Mouse (Mus musculus): ENCODE measurements at regions not wholly inside any gene's neighbourhood (a gene's known extent, or its start where the extent isn't known, plus 50 kb on each side); places are given as distances from the start of the nearest gene placed in this dataset.

DNA sequence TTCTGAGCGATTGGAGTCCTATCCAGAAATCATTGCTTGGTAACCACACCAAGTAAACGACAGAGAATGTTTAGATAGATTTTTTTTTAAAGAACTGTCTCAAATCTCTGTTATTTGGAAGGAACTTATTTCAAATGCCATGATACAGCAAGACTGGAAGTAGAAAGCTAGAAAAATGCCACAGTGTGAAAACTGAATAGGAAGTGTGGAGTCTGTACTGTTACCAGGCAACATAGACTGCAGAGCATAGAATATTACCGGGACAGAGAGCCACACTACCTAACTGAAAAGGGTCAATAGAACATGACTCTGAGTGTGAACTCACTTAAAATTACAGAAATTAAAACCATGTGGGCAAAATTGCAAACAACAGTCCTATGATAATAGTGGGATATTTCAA lies 52.4 kb upstream of the Adcy1 start:
- 80% methylated on average over 3 of the region's 3 CpGs for WGBS
- no peaks in the 10 kb centered on the region for H3K9me3 ChIP-seq (ENCODE audit: control insufficient read depth, low read length)
- no peaks in the 10 kb centered on the region for H3K4me1 ChIP-seq (replicated peaks; ENCODE audit: control insufficient read depth, insufficient read depth, low read length)
- H3K9ac ChIP-seq (ENCODE audit: low read length) = no peak overlapping the region
- DNase-seq (ENCODE audit: low spot score) = no peak
- no peak for ATAC-seq (replicated peaks; ENCODE audit: low FRiP score, low TSS enrichment, low read depth)
- no peaks in the 10 kb centered on the region for H3K36me3 ChIP-seq (ENCODE audit: control insufficient read depth, insufficient read depth, low read length)
- no peak overlapping the region for H3K27ac ChIP-seq (ENCODE audit: low read depth)
- H3K27me3 ChIP-seq (replicated peaks; ENCODE audit: control insufficient read depth, insufficient read depth, low read length) = no peaks in the 10 kb centered on the region
- no peak overlapping the region for H3K4me3 ChIP-seq (ENCODE audit: low read depth, low read length)
- no peak overlapping the region for H3K4me2 ChIP-seq (ENCODE audit: low read length)

DNA sequence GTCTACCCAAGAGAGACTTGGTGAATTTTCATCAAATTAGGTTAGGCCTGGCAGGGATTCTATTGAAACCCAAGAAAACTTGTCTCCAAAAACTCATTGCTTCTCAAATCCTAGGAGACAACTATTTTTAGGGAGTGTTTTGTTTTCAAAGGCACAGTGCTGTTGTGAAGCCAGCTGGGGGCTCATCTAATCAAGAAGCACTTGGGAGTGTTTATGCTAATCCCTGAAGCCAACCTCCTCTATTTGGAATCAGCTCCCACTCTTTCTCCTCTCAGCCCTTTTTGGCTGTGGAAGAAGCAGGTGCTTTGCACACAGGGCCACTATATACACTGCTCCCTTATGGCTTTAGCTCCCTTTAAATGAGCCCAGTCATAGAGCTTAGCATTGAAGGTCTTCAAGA lies 64.0 kb upstream of the Adcy1 start:
- H3K4me1 ChIP-seq (replicated peaks; ENCODE audit: control insufficient read depth, insufficient read depth, low read length) = 0 out of 2 replicates have a peak, but pooled peaks cover 7% of the 10 kb centered on the region
- H3K4me3 ChIP-seq (ENCODE audit: low read depth, low read length) = no peak overlapping the region
- DNase-seq (ENCODE audit: low spot score) (no peak), ATAC-seq (replicated peaks; ENCODE audit: low FRiP score, low TSS enrichment, low read depth) (no peak)
- H3K36me3 ChIP-seq (ENCODE audit: control insufficient read depth, insufficient read depth, low read length) = no peaks in the 10 kb centered on the region
- no peak overlapping the region for H3K27ac ChIP-seq (ENCODE audit: low read depth)
- H3K9me3 ChIP-seq (ENCODE audit: control insufficient read depth, low read length) = 0 out of 2 replicates have a peak, but pooled peaks cover 3% of the 10 kb centered on the region
- no peak overlapping the region for H3K4me2 ChIP-seq (ENCODE audit: low read length)
- no peaks in the 10 kb centered on the region for H3K27me3 ChIP-seq (replicated peaks; ENCODE audit: control insufficient read depth, insufficient read depth, low read length)
- H3K9ac ChIP-seq (ENCODE audit: low read length) = no peak overlapping the region

DNA sequence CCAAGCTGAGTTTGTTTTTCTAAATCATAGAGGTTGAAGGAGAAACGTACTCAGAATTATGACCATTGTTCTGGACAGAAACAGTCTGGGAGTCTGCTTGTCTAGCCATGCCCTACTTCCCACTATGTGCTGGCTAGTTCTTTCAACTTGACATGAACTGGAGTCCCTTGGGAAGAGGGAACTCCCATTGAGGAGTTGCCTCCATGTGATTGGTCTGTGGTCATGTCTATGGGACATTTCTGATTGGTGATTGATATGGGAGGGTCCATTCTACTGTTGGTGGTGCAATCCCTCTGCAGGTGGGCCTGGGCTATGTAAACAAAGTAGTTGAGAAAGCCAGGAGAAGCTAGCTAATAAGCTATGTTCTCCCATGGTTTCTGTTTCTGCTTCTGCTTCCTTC lies 64.5 kb upstream of the Adcy1 start:
- WGBS = 71% methylated on average over 1 of the region's 1 CpGs
- DNase-seq (ENCODE audit: low spot score) = no peak
- no peaks in the 10 kb centered on the region for H3K36me3 ChIP-seq (ENCODE audit: control insufficient read depth, insufficient read depth, low read length)
- H3K4me1 ChIP-seq (replicated peaks; ENCODE audit: control insufficient read depth, insufficient read depth, low read length) = 0 out of 2 replicates have a peak, but pooled peaks cover 7% of the 10 kb centered on the region
- H3K27me3 ChIP-seq (replicated peaks; ENCODE audit: control insufficient read depth, insufficient read depth, low read length) = no peaks in the 10 kb centered on the region
- H3K4me3 ChIP-seq (ENCODE audit: low read depth, low read length) = no peak overlapping the region
- 0 out of 2 replicates have a peak, but pooled peaks cover 3% of the 10 kb centered on the region for H3K9me3 ChIP-seq (ENCODE audit: control insufficient read depth, low read length)
- no peak overlapping the region for H3K27ac ChIP-seq (ENCODE audit: low read depth)
- ATAC-seq (replicated peaks; ENCODE audit: low FRiP score, low TSS enrichment, low read depth) = 0 out of 2 replicates have a peak, but pooled peaks have one; percentile 19
- no peak overlapping the region for H3K9ac ChIP-seq (ENCODE audit: low read length)
- H3K4me2 ChIP-seq (ENCODE audit: low read length) = no peak overlapping the region

DNA sequence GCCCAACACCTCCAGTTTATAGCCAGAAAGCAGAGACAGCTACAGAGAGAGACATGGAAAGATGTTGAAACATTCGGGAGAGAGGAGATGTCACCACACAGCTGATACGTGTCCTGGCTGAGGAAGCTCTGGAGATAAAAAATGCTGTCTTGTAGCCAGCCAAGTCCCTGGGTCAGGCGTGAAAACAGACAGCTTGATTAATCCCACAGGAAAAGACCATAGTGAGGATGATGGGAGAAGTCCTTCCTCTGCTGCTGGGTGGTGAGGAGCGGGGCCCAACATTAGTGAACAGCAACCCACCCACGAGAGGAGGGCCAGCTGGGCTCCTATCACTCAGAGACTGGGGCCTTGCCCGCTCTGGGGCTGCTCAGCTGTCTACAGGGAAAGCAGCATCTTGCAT lies 65.8 kb upstream of the Adcy1 start:
- Histone ChIP-seq H3K9me3 (ENCODE audit: control insufficient read depth, low read length) (no peaks in the 10 kb centered on the region), H3K4me3 (ENCODE audit: low read depth, low read length) (no peak overlapping the region), H3K4me2 (ENCODE audit: low read length) (no peak overlapping the region), H3K27me3 (replicated peaks; ENCODE audit: control insufficient read depth, insufficient read depth, low read length) (no peaks in the 10 kb centered on the region), H3K27ac (ENCODE audit: low read depth) (no peak overlapping the region), H3K36me3 (ENCODE audit: control insufficient read depth, insufficient read depth, low read length) (no peaks in the 10 kb centered on the region), H3K9ac (ENCODE audit: low read length) (no peak overlapping the region), H3K4me1 (replicated peaks; ENCODE audit: control insufficient read depth, insufficient read depth, low read length) (0 out of 2 replicates have a peak, but pooled peaks cover 7% of the 10 kb centered on the region)
- ATAC-seq (replicated peaks; ENCODE audit: low FRiP score, low TSS enrichment, low read depth) (no peak), DNase-seq (ENCODE audit: low spot score) (no peak)
- WGBS = 42% methylated on average over 5 of the region's 6 CpGs

DNA sequence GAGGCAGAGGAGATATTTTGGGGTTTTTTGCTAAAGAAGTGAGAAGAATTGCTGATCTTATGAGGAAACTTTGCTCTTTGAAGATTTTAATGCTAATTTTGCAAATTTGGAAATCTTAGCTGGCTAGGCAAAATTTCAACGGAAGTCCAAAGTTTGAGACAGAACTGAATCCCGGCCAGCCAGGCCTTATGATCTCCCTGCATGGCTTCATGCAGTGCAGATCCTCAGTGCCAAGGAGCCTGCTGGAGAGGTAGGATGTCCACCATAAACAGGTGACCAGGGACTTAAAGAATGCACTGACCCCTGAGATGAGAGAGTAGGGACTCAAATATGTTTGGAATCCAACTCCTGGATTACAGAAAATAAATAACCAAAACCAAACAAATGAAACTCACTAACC lies 69.6 kb upstream of the Adcy1 start:
- H3K4me2 ChIP-seq (ENCODE audit: low read length) = no peak overlapping the region
- no peaks in the 10 kb centered on the region for H3K36me3 ChIP-seq (ENCODE audit: control insufficient read depth, insufficient read depth, low read length)
- H3K9ac ChIP-seq (ENCODE audit: low read length) = no peak overlapping the region
- ATAC-seq (replicated peaks; ENCODE audit: low FRiP score, low TSS enrichment, low read depth) (no peak), DNase-seq (ENCODE audit: low spot score) (no peak)
- no peak overlapping the region for H3K4me3 ChIP-seq (ENCODE audit: low read depth, low read length)
- H3K27ac ChIP-seq (ENCODE audit: low read depth) = no peak overlapping the region
- no peaks in the 10 kb centered on the region for H3K9me3 ChIP-seq (ENCODE audit: control insufficient read depth, low read length)
- WGBS = 88% methylated on average over 2 of the region's 2 CpGs
- 0 out of 2 replicates have a peak, but pooled peaks cover 7% of the 10 kb centered on the region for H3K4me1 ChIP-seq (replicated peaks; ENCODE audit: control insufficient read depth, insufficient read depth, low read length)
- no peaks in the 10 kb centered on the region for H3K27me3 ChIP-seq (replicated peaks; ENCODE audit: control insufficient read depth, insufficient read depth, low read length)

DNA sequence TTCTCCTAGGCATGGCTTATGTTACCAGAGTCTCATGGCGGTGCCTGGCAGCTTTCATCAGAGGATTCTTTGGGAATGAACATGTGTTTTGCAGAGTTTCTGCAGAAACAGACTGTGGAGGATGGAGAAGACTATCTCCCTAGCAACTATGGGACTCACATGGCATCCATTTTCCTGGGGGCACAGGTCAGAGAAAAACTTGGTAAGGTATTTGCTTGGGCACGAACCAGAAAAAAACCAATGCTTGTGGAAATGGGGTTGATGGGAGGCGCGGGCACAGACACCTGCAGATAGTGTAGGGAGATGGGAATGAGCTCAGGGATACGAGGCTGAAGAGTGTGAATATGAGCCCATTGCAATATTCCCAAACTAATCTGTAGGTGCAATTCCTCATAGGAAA lies 71.7 kb upstream of the Adcy1 start:
- ATAC-seq (replicated peaks; ENCODE audit: low FRiP score, low TSS enrichment, low read depth) = no peak
- DNase-seq (ENCODE audit: low spot score) = no peak

DNA sequence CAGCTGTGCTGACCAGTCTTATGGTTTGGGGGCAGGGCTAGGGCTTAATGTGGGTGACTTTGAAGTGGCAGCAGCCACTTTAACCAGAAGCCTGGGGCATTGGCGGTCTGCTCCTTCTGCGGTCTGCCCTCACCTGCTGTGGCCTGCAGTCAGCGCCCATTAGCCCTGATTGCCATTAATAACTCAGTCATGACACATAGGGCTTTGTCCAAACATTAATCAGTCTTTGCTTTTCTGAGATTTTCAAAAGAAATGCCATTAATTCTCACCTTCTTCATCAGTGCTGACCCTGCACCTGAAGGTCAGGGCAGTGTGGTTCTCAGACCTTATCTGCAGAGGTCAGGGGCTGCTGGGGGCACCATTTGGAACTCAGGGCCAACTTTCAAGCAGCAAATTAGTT lies 72.6 kb upstream of the Adcy1 start:
- H3K4me1 ChIP-seq (replicated peaks; ENCODE audit: control insufficient read depth, insufficient read depth, low read length) = no peaks in the 10 kb centered on the region

More for the DNA sequence above, 71.7 kb upstream of the Adcy1 start:
- Histone ChIP-seq H3K9ac (ENCODE audit: low read length) (no peak overlapping the region), H3K27me3 (replicated peaks; ENCODE audit: control insufficient read depth, insufficient read depth, low read length) (no peaks in the 10 kb centered on the region), H3K4me1 (replicated peaks; ENCODE audit: control insufficient read depth, insufficient read depth, low read length) (no peaks in the 10 kb centered on the region), H3K27ac (ENCODE audit: low read depth) (no peak overlapping the region), H3K4me3 (ENCODE audit: low read depth, low read length) (no peak overlapping the region), H3K9me3 (ENCODE audit: control insufficient read depth, low read length) (no peaks in the 10 kb centered on the region), H3K4me2 (ENCODE audit: low read length) (no peak overlapping the region), H3K36me3 (ENCODE audit: control insufficient read depth, insufficient read depth, low read length) (no peaks in the 10 kb centered on the region)
- 90% methylated on average over 5 of the region's 5 CpGs for WGBS

DNA sequence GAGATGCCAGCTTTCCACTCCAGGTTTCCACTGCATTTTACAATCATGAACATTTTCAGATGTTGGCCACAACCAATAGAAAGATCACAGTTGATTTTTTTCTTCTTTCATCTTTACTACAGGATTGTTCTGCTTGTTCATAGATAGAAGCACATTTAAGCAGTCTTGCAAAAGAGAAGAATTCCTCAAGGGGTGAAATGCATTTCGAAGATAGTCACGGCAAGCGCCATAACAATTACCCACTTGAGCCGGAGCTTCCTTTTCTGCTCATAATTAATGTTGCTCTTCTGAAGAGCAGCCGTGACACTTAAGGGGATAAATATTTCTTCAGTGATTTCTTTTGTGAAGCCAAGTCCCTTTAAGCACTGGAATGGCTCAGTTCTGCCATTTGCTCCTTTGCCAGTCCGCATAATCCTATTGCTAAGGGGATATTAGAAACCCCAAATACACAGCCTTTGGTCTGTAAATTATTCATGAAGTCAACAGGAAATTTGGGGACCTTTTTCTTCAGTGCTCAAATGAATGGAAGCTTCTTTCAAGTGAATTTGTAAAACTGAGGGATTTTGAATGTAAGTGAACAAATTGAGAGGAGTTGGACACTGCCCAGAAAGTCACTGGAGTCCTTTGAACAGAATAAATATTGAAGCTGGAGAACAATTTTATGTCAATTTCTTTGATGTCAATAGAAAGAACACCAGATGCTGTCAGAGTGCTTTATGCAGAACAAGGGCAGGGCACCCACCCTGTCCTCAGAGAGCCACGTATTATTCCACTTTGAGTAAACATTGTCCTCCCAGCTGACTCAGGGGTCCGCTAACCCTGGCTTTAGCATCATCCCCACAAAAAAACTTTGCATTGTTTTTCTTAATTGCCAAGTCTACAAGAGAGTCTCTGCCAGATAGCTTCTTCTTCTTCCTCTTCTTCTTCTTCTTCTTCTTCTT lies 74.1 kb upstream of the Adcy1 start:
- ATAC-seq (replicated peaks; ENCODE audit: low FRiP score, low TSS enrichment, low read depth) = no peak

More for the DNA sequence above, 72.6 kb upstream of the Adcy1 start:
- no peak overlapping the region for H3K9ac ChIP-seq (ENCODE audit: low read length)
- ATAC-seq (replicated peaks; ENCODE audit: low FRiP score, low TSS enrichment, low read depth) (no peak), DNase-seq (ENCODE audit: low spot score) (no peak)
- H3K27ac ChIP-seq (ENCODE audit: low read depth) = no peak overlapping the region
- no peaks in the 10 kb centered on the region for H3K36me3 ChIP-seq (ENCODE audit: control insufficient read depth, insufficient read depth, low read length)
- no peaks in the 10 kb centered on the region for H3K9me3 ChIP-seq (ENCODE audit: control insufficient read depth, low read length)
- 55% methylated on average over 3 of the region's 3 CpGs for WGBS
- H3K27me3 ChIP-seq (replicated peaks; ENCODE audit: control insufficient read depth, insufficient read depth, low read length) = no peaks in the 10 kb centered on the region
- H3K4me2 ChIP-seq (ENCODE audit: low read length) = no peak overlapping the region
- H3K4me3 ChIP-seq (ENCODE audit: low read depth, low read length) = no peak overlapping the region

DNA sequence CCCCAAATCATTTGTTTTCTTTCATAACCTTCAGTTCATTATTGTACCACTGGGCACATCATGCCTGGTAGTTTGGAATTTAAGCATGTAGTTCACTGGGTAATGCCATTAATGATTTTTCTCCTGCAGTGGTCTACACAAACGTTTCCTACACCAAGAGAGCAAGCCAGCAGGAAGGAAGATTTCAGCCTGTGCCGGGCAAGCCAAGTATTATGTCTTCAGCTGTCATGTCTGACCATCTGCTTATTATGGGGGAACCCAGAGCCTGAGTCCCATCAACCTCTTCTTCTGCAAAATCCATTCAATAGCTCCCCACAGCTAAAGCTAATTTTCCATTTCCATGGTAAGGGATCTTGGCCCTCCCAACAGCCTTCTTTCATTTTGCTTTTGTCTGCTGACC lies 75.3 kb upstream of the Adcy1 start:
- Histone ChIP-seq H3K27me3 (replicated peaks; ENCODE audit: control insufficient read depth, insufficient read depth, low read length) (no peaks in the 10 kb centered on the region), H3K4me3 (ENCODE audit: low read depth, low read length) (no peak overlapping the region), H3K9ac (ENCODE audit: low read length) (no peak overlapping the region), H3K4me2 (ENCODE audit: low read length) (no peak overlapping the region), H3K9me3 (ENCODE audit: control insufficient read depth, low read length) (no peaks in the 10 kb centered on the region), H3K27ac (ENCODE audit: low read depth) (no peak overlapping the region), H3K36me3 (ENCODE audit: control insufficient read depth, insufficient read depth, low read length) (no peaks in the 10 kb centered on the region), H3K4me1 (replicated peaks; ENCODE audit: control insufficient read depth, insufficient read depth, low read length) (no peaks in the 10 kb centered on the region)
- WGBS = 47% methylated on average over 2 of the region's 2 CpGs
- DNase-seq (ENCODE audit: low spot score) (no peak), ATAC-seq (replicated peaks; ENCODE audit: low FRiP score, low TSS enrichment, low read depth) (no peak)

More for the DNA sequence above, 74.1 kb upstream of the Adcy1 start:
- Histone ChIP-seq H3K27ac (ENCODE audit: low read depth) (no peak overlapping the region), H3K4me3 (ENCODE audit: low read depth, low read length) (no peak overlapping the region), H3K36me3 (ENCODE audit: control insufficient read depth, insufficient read depth, low read length) (no peaks in the 10 kb centered on the region), H3K4me2 (ENCODE audit: low read length) (no peak overlapping the region), H3K9ac (ENCODE audit: low read length) (no peak overlapping the region), H3K27me3 (replicated peaks; ENCODE audit: control insufficient read depth, insufficient read depth, low read length) (no peaks in the 10 kb centered on the region), H3K4me1 (replicated peaks; ENCODE audit: control insufficient read depth, insufficient read depth, low read length) (no peaks in the 10 kb centered on the region), H3K9me3 (ENCODE audit: control insufficient read depth, low read length) (no peaks in the 10 kb centered on the region)
- WGBS = 58% methylated on average over 8 of the region's 8 CpGs
- DNase-seq (ENCODE audit: low spot score) = no peak
